Mouse (Mus musculus): ENCODE measurements around the gene Tmsb15a. TPM values are rescaled to one million over a fixed set of nuclear protein-coding genes. Genes with fewer than 3 reads are reported as not detected.

Gene Tmsb15a
- polyA plus RNA-seq, 1 experiment from 2014 or later: not detected

DNA sequence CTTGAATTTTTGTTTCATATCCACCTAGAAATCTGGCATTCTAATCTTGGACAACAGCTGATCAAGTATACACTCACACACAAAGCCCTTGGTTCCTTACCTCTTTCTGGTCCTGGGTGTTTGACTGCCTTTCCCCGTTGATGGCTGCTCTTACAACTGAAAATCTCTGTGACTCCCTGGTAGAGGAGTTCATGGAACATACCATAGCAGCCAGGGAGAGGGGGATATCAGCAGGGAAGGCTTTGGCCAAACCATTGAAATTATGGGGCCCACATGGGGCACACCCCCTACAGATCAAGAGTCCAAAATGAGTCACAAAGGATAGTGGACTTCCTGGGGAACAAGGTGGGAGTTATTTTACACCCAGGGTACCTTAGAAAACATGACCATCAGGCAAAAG lies 31.4 kb downstream of the Tmsb15a start, which contains the start of gene Tcp11x2:
TSS of gene Tcp11x2 (minus strand) at position 158 of the 400 bp plus-strand sequence.
- no peaks in the 10 kb centered on the region for H3K36me3 ChIP-seq (replicated peaks)
- H3K9ac ChIP-seq: no peak within 1 kb of the TSS
- H3K4me1 ChIP-seq: no peaks in the 10 kb centered on the region
- H3K27me3 ChIP-seq: peaks cover 10% of the 10 kb centered on the region; the same call in 1 of the 2 replicates
- ATAC-seq (ENCODE audit: low FRiP score): no peak
- H3K4me3 ChIP-seq (replicated peaks): no peak within 1 kb of the TSS
- H3K27ac ChIP-seq: no peak within 1 kb of the TSS
- no peaks in the 10 kb centered on the region for H3K9me3 ChIP-seq
- H3K4me2 ChIP-seq: no peak within 1 kb of the TSS
- 60% methylated on average over 1 of the region's 1 CpGs for WGBS

- Histone ChIP-seq H3K4me3 (replicated peaks) (no peak overlapping the region), H3K4me1 (no peaks in the 10 kb centered on the region), H3K4me2 (no peak overlapping the region), H3K27me3 (peaks cover 27% of the 10 kb centered on the region; the same call in 1 of the 2 replicates), H3K9me3 (no peaks in the 10 kb centered on the region), H3K36me3 (replicated peaks) (no peaks in the 10 kb centered on the region), H3K27ac (no peak overlapping the region), H3K9ac (no peak overlapping the region)
- ATAC-seq (ENCODE audit: low FRiP score): no peak
- 75% methylated on average over 3 of the region's 3 CpGs for WGBS
Observed at GRCm38 (mm10) chrX:135687802-135688201, 37.3 kb downstream of the Tmsb15a start.

DNA sequence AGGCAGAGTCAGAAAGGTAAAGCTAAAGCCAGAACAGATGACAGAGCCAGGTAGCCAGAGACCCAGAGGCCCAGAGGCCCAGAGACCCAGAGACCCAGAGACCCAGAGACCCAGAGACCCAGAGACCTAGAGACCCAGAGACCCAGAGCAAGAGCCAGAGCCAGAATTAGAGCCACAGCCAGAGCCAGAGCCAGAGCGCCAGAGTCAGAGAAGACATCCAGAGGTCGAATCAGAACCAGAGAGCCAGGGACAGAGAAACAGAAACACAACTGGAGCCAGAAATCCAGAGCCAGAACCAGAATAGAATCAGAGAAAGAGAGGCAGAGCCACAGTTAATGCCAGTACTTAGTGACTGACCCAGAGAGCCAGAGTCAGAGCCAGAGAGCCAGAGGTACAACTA lies 43.2 kb downstream of the Tmsb15a start:
- no peaks in the 10 kb centered on the region for H3K4me1 ChIP-seq
- peaks cover 11% of the 10 kb centered on the region; the same call in 1 of the 2 replicates for H3K27me3 ChIP-seq
- H3K27ac ChIP-seq: no peak overlapping the region
- no peak overlapping the region for H3K9ac ChIP-seq
- 78% methylated on average over 2 of the region's 2 CpGs for WGBS
- H3K9me3 ChIP-seq: no peaks in the 10 kb centered on the region
- no peak overlapping the region for H3K4me3 ChIP-seq (replicated peaks)
- H3K4me2 ChIP-seq: no peak overlapping the region
- H3K36me3 ChIP-seq (replicated peaks): no peaks in the 10 kb centered on the region
- ATAC-seq (ENCODE audit: low FRiP score): no peak

Small RNAs within 50 kb of the gene (microRNA-seq; reads per million reads assigned to microRNA genes)
- not detected for gene Mir7646

Other genes starting within 250 kb of the Tmsb15a start
- gene AV320801, start 230.7 kb downstream of the Tmsb15a start, polyA plus RNA-seq (2016; fragmentation: Nextera tagmentation; extraction: Ambion mirVana): not detected in 2 replicates
- gene Nxf7, start 126.5 kb downstream of the Tmsb15a start, polyA plus RNA-seq (2016; fragmentation: Nextera tagmentation; extraction: Ambion mirVana): not detected in 2 replicates
- gene Prame, start 97.6 kb downstream of the Tmsb15a start, polyA plus RNA-seq (2016; fragmentation: Nextera tagmentation; extraction: Ambion mirVana): not detected in 2 replicates
- not detected in 2 replicates for gene Tcp11x2, start 31.5 kb downstream of the Tmsb15a start, polyA plus RNA-seq (2016; fragmentation: Nextera tagmentation; extraction: Ambion mirVana)
- 11.8 and 12.9 TPM in 2 replicates for gene Armcx5, start 17.5 kb upstream of the Tmsb15a start, polyA plus RNA-seq (2016; fragmentation: Nextera tagmentation; extraction: Ambion mirVana)
- gene Gprasp1, start 17.5 kb upstream of the Tmsb15a start, polyA plus RNA-seq (2016; fragmentation: Nextera tagmentation; extraction: Ambion mirVana): 109 and 115 TPM in 2 replicates
- 90.2 and 92.3 TPM in 2 replicates for gene Bhlhb9, start 72.3 kb upstream of the Tmsb15a start, polyA plus RNA-seq (2016; fragmentation: Nextera tagmentation; extraction: Ambion mirVana)
- 79.9 and 84.6 TPM in 2 replicates for gene Gprasp2, start 113.8 kb upstream of the Tmsb15a start, polyA plus RNA-seq (2016; fragmentation: Nextera tagmentation; extraction: Ambion mirVana)

Data from forebrain, embryonic 12.5 days (tissue).